Mouse (Mus musculus): Measurements from ENCODE around the gene Mme. TPM values are rescaled to one million over a fixed set of nuclear protein-coding genes. Genes with fewer than 3 reads are reported as not detected.

The Mme gene
- total and polyA plus RNA-seq, 2 experiments from 2014 or later = 2.0 to 5.9 TPM

GRCm38 (mm10) chr3:63296411-63296810 is 55.1 kb downstream of the Mme start:
- Histone ChIP-seq H3K36me3 (ENCODE audit: insufficient read depth, low read length) (no peaks in the 10 kb centered on the region), H3K4me1 (ENCODE audit: insufficient read depth, low read length) (no peaks in the 10 kb centered on the region), H3K27ac (ENCODE audit: low read depth, low read length) (no peak overlapping the region), H3K27me3 (ENCODE audit: insufficient read depth, low read length) (no peaks in the 10 kb centered on the region), H3K4me3 (ENCODE audit: low read depth, low read length) (peak overlapping the region; percentile 85), H3K4me2 (ENCODE audit: low read depth, low read length, poor library complexity, severe bottlenecking) (peak overlapping the region; percentile 99), H3K9me3 (ENCODE audit: low read length) (no peaks in the 10 kb centered on the region), H3K9ac (replicated peaks; ENCODE audit: low read length, poor library complexity, severe bottlenecking) (0 out of 2 replicates have a peak overlapping the region, but pooled peaks have one; percentile 56)
- TF ChIP-seq CTCF (IDR thresholded peaks at IDR 0.05) = no peak
- 8% methylated on average over 12 of the region's 12 CpGs for WGBS
- ATAC-seq (ENCODE audit: low FRiP score) (no peak), DNase-seq (ENCODE audit: low spot score) (peak; percentile 33)

GRCm38 (mm10) chr3:63297787-63298186 is 56.5 kb downstream of the Mme start:
- Histone ChIP-seq H3K36me3 (ENCODE audit: insufficient read depth, low read length) (no peaks in the 10 kb centered on the region), H3K4me2 (ENCODE audit: low read depth, low read length, poor library complexity, severe bottlenecking) (no peak overlapping the region), H3K27ac (ENCODE audit: low read depth, low read length) (no peak overlapping the region), H3K9me3 (ENCODE audit: low read length) (no peaks in the 10 kb centered on the region), H3K27me3 (ENCODE audit: insufficient read depth, low read length) (no peaks in the 10 kb centered on the region), H3K4me1 (ENCODE audit: insufficient read depth, low read length) (no peaks in the 10 kb centered on the region), H3K4me3 (ENCODE audit: low read depth, low read length) (no peak overlapping the region), H3K9ac (replicated peaks; ENCODE audit: low read length, poor library complexity, severe bottlenecking) (no peak overlapping the region)
- TF ChIP-seq CTCF (IDR thresholded peaks at IDR 0.05) = peak; percentile 84
- WGBS = 9% methylated on average over 6 of the region's 6 CpGs
- DNase-seq (ENCODE audit: low spot score) = peak; percentile 86
- no peak for ATAC-seq (ENCODE audit: low FRiP score)

GRCm38 (mm10) chr3:63315211-63315760 is 73.9 kb downstream of the Mme start:
- 93% methylated on average over 7 of the region's 7 CpGs for WGBS
- ATAC-seq (ENCODE audit: low FRiP score) (no peak), DNase-seq (ENCODE audit: low spot score) (no peak)
- no peaks in the 10 kb centered on the region for H3K9me3 ChIP-seq (ENCODE audit: low read length)
- no peak overlapping the region for H3K9ac ChIP-seq (replicated peaks; ENCODE audit: low read length, poor library complexity, severe bottlenecking)
- H3K27me3 ChIP-seq (ENCODE audit: insufficient read depth, low read length) = no peaks in the 10 kb centered on the region
- no peak overlapping the region for H3K27ac ChIP-seq (ENCODE audit: low read depth, low read length)
- H3K4me3 ChIP-seq (ENCODE audit: low read depth, low read length) = no peak overlapping the region
- no peak for TF ChIP-seq CTCF (IDR thresholded peaks at IDR 0.05)
- H3K4me2 ChIP-seq (ENCODE audit: low read depth, low read length, poor library complexity, severe bottlenecking) = no peak overlapping the region
- no peaks in the 10 kb centered on the region for H3K4me1 ChIP-seq (ENCODE audit: insufficient read depth, low read length)
- H3K36me3 ChIP-seq (ENCODE audit: insufficient read depth, low read length) = no peaks in the 10 kb centered on the region

DNA sequence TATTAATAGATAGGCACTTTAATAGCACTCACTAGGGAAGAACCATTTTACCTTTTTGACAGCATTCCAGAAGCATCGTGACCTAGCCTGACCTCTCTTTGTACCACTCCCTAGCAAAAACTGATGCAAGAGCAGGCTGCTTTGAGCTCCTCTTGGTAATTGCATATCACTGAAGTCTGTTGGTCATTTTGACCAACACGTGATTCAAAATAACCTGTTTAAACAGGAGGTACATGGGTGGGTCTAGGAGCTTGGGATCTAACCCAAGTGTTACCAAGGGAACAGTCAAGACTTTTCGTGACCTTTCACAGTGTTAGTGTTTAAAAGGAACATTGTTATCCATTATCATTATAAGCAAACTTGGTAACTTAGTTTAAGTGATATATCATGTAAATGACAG is 76.2 kb downstream of the Mme start:
- no peak overlapping the region for H3K4me3 ChIP-seq (ENCODE audit: low read depth, low read length)
- TF ChIP-seq CTCF (IDR thresholded peaks at IDR 0.05) = no peak
- WGBS = 86% methylated on average over 3 of the region's 3 CpGs
- H3K4me2 ChIP-seq (ENCODE audit: low read depth, low read length, poor library complexity, severe bottlenecking) = no peak overlapping the region
- no peaks in the 10 kb centered on the region for H3K9me3 ChIP-seq (ENCODE audit: low read length)
- H3K36me3 ChIP-seq (ENCODE audit: insufficient read depth, low read length) = no peaks in the 10 kb centered on the region
- H3K27me3 ChIP-seq (ENCODE audit: insufficient read depth, low read length) = no peaks in the 10 kb centered on the region
- ATAC-seq (ENCODE audit: low FRiP score) = no peak
- H3K9ac ChIP-seq (replicated peaks; ENCODE audit: low read length, poor library complexity, severe bottlenecking) = no peak overlapping the region
- no peaks in the 10 kb centered on the region for H3K4me1 ChIP-seq (ENCODE audit: insufficient read depth, low read length)
- no peak overlapping the region for H3K27ac ChIP-seq (ENCODE audit: low read depth, low read length)
- DNase-seq (ENCODE audit: low spot score) = no peak

DNA sequence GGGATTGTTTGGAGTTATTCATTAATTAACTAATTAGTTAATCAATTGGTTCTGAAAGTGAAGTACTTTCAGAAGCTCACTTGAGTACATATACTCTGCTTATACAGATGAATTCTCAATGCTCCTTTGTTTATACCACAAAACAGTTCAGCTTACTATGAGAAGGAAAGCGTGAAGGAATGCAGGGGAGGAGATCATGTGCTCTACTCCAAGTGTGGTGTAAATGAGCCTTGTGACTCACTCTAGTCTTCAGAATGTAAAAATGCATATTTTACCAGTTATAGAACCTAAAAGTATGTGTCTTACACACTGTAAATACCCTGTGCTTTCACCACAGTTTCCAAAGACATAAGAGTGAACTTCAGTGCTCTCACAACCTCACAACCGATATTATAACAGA is 84.3 kb downstream of the Mme start:
- Histone ChIP-seq H3K36me3 (ENCODE audit: insufficient read depth, low read length) (no peaks in the 10 kb centered on the region), H3K4me3 (ENCODE audit: low read depth, low read length) (no peak overlapping the region), H3K27ac (ENCODE audit: low read depth, low read length) (no peak overlapping the region), H3K27me3 (ENCODE audit: insufficient read depth, low read length) (no peaks in the 10 kb centered on the region), H3K4me2 (ENCODE audit: low read depth, low read length, poor library complexity, severe bottlenecking) (no peak overlapping the region), H3K4me1 (ENCODE audit: insufficient read depth, low read length) (no peaks in the 10 kb centered on the region), H3K9ac (replicated peaks; ENCODE audit: low read length, poor library complexity, severe bottlenecking) (no peak overlapping the region), H3K9me3 (ENCODE audit: low read length) (no peaks in the 10 kb centered on the region)
- 76% methylated on average over 2 of the region's 2 CpGs for WGBS
- DNase-seq (ENCODE audit: low spot score) = no peak
- no peak for TF ChIP-seq CTCF (IDR thresholded peaks at IDR 0.05)
- ATAC-seq (ENCODE audit: low FRiP score) = no peak

GRCm38 (mm10) chr3:63340110-63340509 is 98.8 kb downstream of the Mme start:
- no peak for ATAC-seq (ENCODE audit: low FRiP score)

More at GRCm38 (mm10) chr3:63340110-63340509, 98.8 kb downstream of the Mme start:
- Histone ChIP-seq H3K4me3 (ENCODE audit: low read depth, low read length) (no peak overlapping the region), H3K4me2 (ENCODE audit: low read depth, low read length, poor library complexity, severe bottlenecking) (no peak overlapping the region), H3K9me3 (ENCODE audit: low read length) (no peaks in the 10 kb centered on the region), H3K36me3 (ENCODE audit: insufficient read depth, low read length) (no peaks in the 10 kb centered on the region), H3K4me1 (ENCODE audit: insufficient read depth, low read length) (no peaks in the 10 kb centered on the region), H3K27ac (ENCODE audit: low read depth, low read length) (no peak overlapping the region), H3K27me3 (ENCODE audit: insufficient read depth, low read length) (no peaks in the 10 kb centered on the region), H3K9ac (replicated peaks; ENCODE audit: low read length, poor library complexity, severe bottlenecking) (no peak overlapping the region)
- WGBS = 86% methylated on average over 2 of the region's 2 CpGs
- DNase-seq (ENCODE audit: low spot score) = no peak
- no peak for TF ChIP-seq CTCF (IDR thresholded peaks at IDR 0.05)

All from midbrain, postnatal 0 days (tissue).